Mouse (Mus musculus): ENCODE measurements around the gene Aspdh. TPM values are rescaled to one million over a fixed set of nuclear protein-coding genes. Genes with fewer than 3 reads are reported as not detected.

Gene Aspdh
- polyA plus RNA-seq (2017; shearing (Covaris generic)) = not detected

GRCm38 (mm10) chr7:44465111-44465510 lies at the start of gene Aspdh:
Gene Aspdh, plus strand, starts transcription at chr7:44465391.

DNA sequence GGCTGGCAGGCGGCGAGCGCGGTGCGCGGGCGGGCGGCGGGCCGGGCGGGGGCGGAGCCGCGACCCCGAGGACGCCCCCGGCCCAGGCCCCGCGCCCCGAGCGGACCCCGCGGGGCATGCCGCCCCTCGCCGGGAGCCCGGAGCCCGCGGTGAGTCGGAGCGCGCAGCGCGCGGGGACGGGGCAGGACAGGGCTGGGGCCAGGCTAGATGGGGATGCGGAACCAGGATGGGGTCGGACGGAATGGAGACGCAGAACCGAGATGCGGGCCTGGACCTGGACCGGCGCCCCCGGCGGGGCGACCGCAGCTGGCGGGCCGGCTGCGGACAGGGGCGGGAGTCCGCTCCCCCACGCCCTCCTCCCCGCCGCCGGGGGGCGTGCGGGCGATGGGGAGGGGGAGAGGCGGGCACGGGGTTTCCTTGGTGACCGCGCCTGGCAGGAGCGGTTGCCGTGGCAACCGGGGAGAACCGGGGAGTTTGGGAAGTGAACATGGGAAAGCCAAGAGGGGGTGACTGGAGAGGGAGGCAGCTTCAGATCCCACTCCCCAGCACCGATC lies 36.1 kb upstream of the Aspdh start, which contains the start of gene Lrrc4b:
Lrrc4b (plus strand) TSS at position 51 of the 554 bp plus-strand sequence.

DNA sequence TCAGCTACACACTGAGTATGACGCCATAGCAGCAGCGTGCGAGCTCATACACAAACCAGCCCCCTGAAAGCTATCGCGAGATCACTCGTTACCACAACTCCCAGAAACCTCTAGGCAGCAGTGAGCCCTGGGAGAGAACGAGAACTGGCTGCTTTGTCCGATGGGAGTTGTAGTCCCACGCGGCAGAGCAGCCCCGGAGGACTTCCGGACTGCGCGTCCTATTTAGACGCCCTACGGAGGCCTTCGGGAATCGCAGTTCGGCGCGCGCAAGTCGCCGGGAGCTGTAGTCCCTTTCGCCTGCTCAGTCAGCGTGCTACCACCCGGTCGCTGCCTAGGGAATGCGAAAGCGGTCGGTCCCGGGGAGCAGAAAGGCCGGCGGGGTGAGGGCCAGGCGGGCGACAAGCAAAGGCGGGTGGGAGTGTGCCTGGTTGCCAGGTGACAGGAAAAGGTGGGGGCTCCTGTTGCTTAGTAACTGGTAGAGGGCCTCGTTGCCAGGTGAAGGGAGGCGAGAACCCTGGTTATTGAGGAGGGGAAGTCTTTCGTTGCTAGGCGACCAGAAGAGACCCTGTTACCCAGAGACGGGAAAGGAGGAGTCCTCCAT lies 2.7 kb downstream of the Aspdh start, which contains the start of gene Josd2:
Josd2 (plus strand) TSS at position 170 of the 601 bp plus-strand sequence.

GRCm38 (mm10) chr7:44495992-44496770 lies 31.0 kb downstream of the Aspdh start, which contains the start of the genes Emc10 and Fam71e1:
Gene Emc10, minus strand, starts transcription at chr7:44496529.
Gene Fam71e1, plus strand, starts transcription at chr7:44496581.

Other genes with a start within 250 kb of the Aspdh start
- not detected for gene Klk1b5, start 249.4 kb upstream of the Aspdh start, polyA plus RNA-seq (2017; shearing (Covaris generic))
- under 1 TPM in 1 of 2 experiments, not detected in 1; 0.60 TPM for gene Klk1, start 240.0 kb upstream of the Aspdh start, polyA plus RNA-seq (2017; shearing (Covaris generic))
- not detected for gene Gm36864, start 229.2 kb upstream of the Aspdh start, polyA plus RNA-seq (2017; shearing (Covaris generic))
- gene 1700028J19Rik, start 218.7 kb upstream of the Aspdh start, polyA plus RNA-seq (2017; shearing (Covaris generic)) = 1 to 10 TPM; 1.1 to 2.5 TPM
- gene 2410002F23Rik, start 218.7 kb upstream of the Aspdh start, polyA plus RNA-seq (2017; shearing (Covaris generic)) = 100 to 1,000 TPM in 1 of 2 experiments, 10 to 100 TPM in 1; 86.7 to 118 TPM
- not detected for gene Acp4, start 208.0 kb upstream of the Aspdh start, polyA plus RNA-seq (2017; shearing (Covaris generic))
- gene Gm15517, start 203.9 kb upstream of the Aspdh start, polyA plus RNA-seq (2017; shearing (Covaris generic)) = not detected
- under 1 TPM; 0.14 to 0.81 TPM for gene Clec11a, start 158.5 kb upstream of the Aspdh start, polyA plus RNA-seq (2017; shearing (Covaris generic))
- gene Shank1, start 155.1 kb upstream of the Aspdh start, polyA plus RNA-seq (2017; shearing (Covaris generic)) = under 1 TPM; 0.02 to 0.10 TPM
- gene Syt3, start 81.3 kb upstream of the Aspdh start, polyA plus RNA-seq (2017; shearing (Covaris generic)) = not detected
- gene 1700008O03Rik, start 79.6 kb upstream of the Aspdh start, polyA plus RNA-seq (2017; shearing (Covaris generic)) = not detected
- under 1 TPM in 1 of 2 experiments, not detected in 1; 0.14 TPM for gene Lrrc4b, start 36.4 kb upstream of the Aspdh start, polyA plus RNA-seq (2017; shearing (Covaris generic))
- 10 to 100 TPM; 52.4 to 75.0 TPM for gene Josd2, start 2.6 kb downstream of the Aspdh start, polyA plus RNA-seq (2017; shearing (Covaris generic))
- 100 to 1,000 TPM; 160 to 164 TPM for gene Emc10, start 31.1 kb downstream of the Aspdh start, polyA plus RNA-seq (2017; shearing (Covaris generic))
- 1 to 10 TPM in 1 of 2 experiments, under 1 TPM in 1; 0.81 to 4.8 TPM for gene Fam71e1, start 31.2 kb downstream of the Aspdh start, polyA plus RNA-seq (2017; shearing (Covaris generic))
- gene Mybpc2, start 59.3 kb downstream of the Aspdh start, polyA plus RNA-seq (2017; shearing (Covaris generic)) = not detected
- 1 to 10 TPM; 2.1 to 2.8 TPM for gene Spib, start 66.7 kb downstream of the Aspdh start, polyA plus RNA-seq (2017; shearing (Covaris generic))
- 10 to 100 TPM; 26.5 to 42.4 TPM for gene Pold1, start 83.5 kb downstream of the Aspdh start, polyA plus RNA-seq (2017; shearing (Covaris generic))
- 100 to 1,000 TPM; 130 to 142 TPM for gene Nr1h2, start 88.6 kb downstream of the Aspdh start, polyA plus RNA-seq (2017; shearing (Covaris generic))
- 1 to 10 TPM; 3.1 to 6.6 TPM for gene Napsa, start 107.0 kb downstream of the Aspdh start, polyA plus RNA-seq (2017; shearing (Covaris generic))
- under 1 TPM; 0.07 to 0.10 TPM for gene Kcnc3, start 125.3 kb downstream of the Aspdh start, polyA plus RNA-seq (2017; shearing (Covaris generic))
- gene Myh14, start 205.5 kb downstream of the Aspdh start, polyA plus RNA-seq (2017; shearing (Covaris generic)) = under 1 TPM in 1 of 2 experiments, not detected in 1; 0.26 TPM
- gene Izumo2, start 243.4 kb downstream of the Aspdh start, polyA plus RNA-seq (2017; shearing (Covaris generic)) = not detected

All from activated CD4-positive, CD25-positive, alpha-beta regulatory T cell (primary cell).